Mouse (Mus musculus) CD4-positive, CD25-positive, alpha-beta regulatory T cell (primary cell): ENCODE results near the gene Cldn14. TPM values are rescaled to one million over a fixed set of nuclear protein-coding genes. Genes with fewer than 3 reads are reported as not detected.

ENCODE experiments used
- polyA plus RNA-seq: library from polyadenylated mRNA; unstranded; fragments of 100-300 nt; shearing (Covaris generic); gene quantifications from one replicate; pipeline ENCODE4 v1.2.1, GENCODE M21; 2017

Gene Cldn14
- polyA plus RNA-seq = not detected

GRCm38 (mm10) chr16:94008737-94009136 lies at the start of gene Cldn14:
Gene Cldn14, minus strand, starts transcription at chr16:94008837.

GRCm38 (mm10) chr16:93883423-93884085 lies 125.1 kb downstream of the Cldn14 start, which contains the start of gene Chaf1b:
Gene Chaf1b, plus strand, starts transcription at chr16:93883901.

Other genes with a start within 250 kb of the Cldn14 start
- gene Morc3, start 176.7 kb downstream of the Cldn14 start, polyA plus RNA-seq = 102 TPM
- gene Chaf1b, start 124.9 kb downstream of the Cldn14 start, polyA plus RNA-seq = 25.9 TPM
- not detected for gene Sim2, start 76.1 kb upstream of the Cldn14 start, polyA plus RNA-seq